Mouse (Mus musculus): ENCODE results near the gene 4930579F01Rik.

- TF ChIP-seq CTCF (IDR thresholded peaks at IDR 0.05; ENCODE audit: borderline replicate concordance, control insufficient read depth, extremely low read depth, insufficient read depth, low read length, poor library complexity), result no peak
- TF ChIP-seq POLR2A (IDR thresholded peaks at IDR 0.05; ENCODE audit: control insufficient read depth, extremely low read depth, insufficient read depth, low read length, poor library complexity), result no peak
These were observed 62.9 kb downstream of the 4930579F01Rik start for GRCm38 (mm10) chr3:138130692-138131091.

Measured in thymus, adult 2 months (tissue).